Comparison of ENCODE assay signal across 8 mouse cellular contexts in genomic region chr15:80950055-80950454, GRCm38 (mm10). TPM values are rescaled to one million over a fixed set of nuclear protein-coding genes. Genes with fewer than 3 reads are reported as not detected.
A peak's percentile ranks its signal among the peaks of the same experiment; 100 is the strongest.
DNase-seq lines count a peak whose midpoint lies in the region; ATAC-seq and TF ChIP-seq lines count a peak whose summit lies in the region.

No protein-coding gene starts in this region.

- no peak for ATAC-seq in intestine, embryonic 15.5 days
- no peak for ATAC-seq in intestine, embryonic 16.5 days
- ATAC-seq in limb, embryonic 15.5 days (ENCODE audit: insufficient number of reproducible peaks, low FRiP score, low TSS enrichment, low read depth) = no peak

- H3K9ac ChIP-seq in intestine, embryonic 15.5 days = 0 out of 2 replicates have a peak overlapping the region, but pooled peaks have one; percentile 13
- no peak overlapping the region for H3K9ac ChIP-seq in intestine, embryonic 16.5 days (ENCODE audit: low read depth, low read length)
- H3K9ac ChIP-seq in limb, embryonic 15.5 days = 0 out of 2 replicates have a peak overlapping the region, but pooled peaks have one; percentile 11

- H3K4me3 ChIP-seq in intestine, embryonic 15.5 days (replicated peaks) = 0 out of 2 replicates have a peak overlapping the region, but pooled peaks have one; percentile 72
- no peak overlapping the region for H3K4me3 ChIP-seq in intestine, embryonic 16.5 days (ENCODE audit: low read length)
- H3K4me3 ChIP-seq in E14TG2a.4 (replicated peaks; ENCODE audit: low read length) = peak overlapping the region; percentile 97
- H3K4me3 ChIP-seq in limb, embryonic 15.5 days = 0 out of 2 replicates have a peak overlapping the region, but pooled peaks have one; percentile 89

- no peak for TF ChIP-seq CTCF in E14TG2a.4 (conservative IDR thresholded peaks at IDR 0.05; ENCODE audit: low read length)

- 81% methylated on average over 7 of the region's 7 CpGs for WGBS in intestine, embryonic 15.5 days
- WGBS in intestine, embryonic 16.5 days = 92% methylated on average over 7 of the region's 7 CpGs
- 92% methylated on average over 7 of the region's 7 CpGs for WGBS in limb, embryonic 15.5 days

- H3K9me3 ChIP-seq in intestine, embryonic 15.5 days = no peaks in the 10 kb centered on the region
- no peaks in the 10 kb centered on the region for H3K9me3 ChIP-seq in intestine, embryonic 16.5 days (ENCODE audit: control insufficient read depth, low read length)
- H3K9me3 ChIP-seq in E14TG2a.4 (ENCODE audit: low read length) = no peaks in the 10 kb centered on the region
- no peaks in the 10 kb centered on the region for H3K9me3 ChIP-seq in limb, embryonic 15.5 days

- peaks cover 23% of the 10 kb centered on the region for H3K36me3 ChIP-seq in intestine, embryonic 15.5 days
- H3K36me3 ChIP-seq in intestine, embryonic 16.5 days (ENCODE audit: control insufficient read depth, insufficient read depth, low read length) = peaks cover 18% of the 10 kb centered on the region
- peaks cover 47% of the 10 kb centered on the region for H3K36me3 ChIP-seq in E14TG2a.4 (ENCODE audit: insufficient read depth, low read length)
- H3K36me3 ChIP-seq in limb, embryonic 15.5 days = peaks cover 31% of the 10 kb centered on the region

- no peaks in the 10 kb centered on the region for H3K27me3 ChIP-seq in intestine, embryonic 15.5 days (replicated peaks)
- H3K27me3 ChIP-seq in intestine, embryonic 16.5 days (replicated peaks; ENCODE audit: control insufficient read depth, insufficient read depth, low read length) = no peaks in the 10 kb centered on the region
- H3K27me3 ChIP-seq in E14TG2a.4 (ENCODE audit: insufficient read depth, low read length) = no peaks in the 10 kb centered on the region
- H3K27me3 ChIP-seq in limb, embryonic 15.5 days = no peaks in the 10 kb centered on the region

- H3K4me2 ChIP-seq in intestine, embryonic 15.5 days (replicated peaks) = peak overlapping the region; percentile 83
- no peak overlapping the region for H3K4me2 ChIP-seq in intestine, embryonic 16.5 days (ENCODE audit: low read depth, low read length)
- peak overlapping the region; percentile 74; the same call in 1 of the 2 replicates for H3K4me2 ChIP-seq in limb, embryonic 15.5 days

- peak; percentile 65 for DNase-seq in brain, adult 2 months (ENCODE audit: low read depth, low spot score)
- no peak for DNase-seq in urinary bladder, postnatal 25 days (ENCODE audit: low spot score)
- DNase-seq in kidney, postnatal 25 days = no peak
- DNase-seq in gastrocnemius, adult 18-20 months (ENCODE audit: low spot score) = no peak

- H3K27ac ChIP-seq in intestine, embryonic 15.5 days = no peak overlapping the region
- no peak overlapping the region for H3K27ac ChIP-seq in intestine, embryonic 16.5 days (ENCODE audit: low read length)
- no peak overlapping the region for H3K27ac ChIP-seq in limb, embryonic 15.5 days

- H3K4me1 ChIP-seq in intestine, embryonic 15.5 days (replicated peaks) = peaks cover 10% of the 10 kb centered on the region
- H3K4me1 ChIP-seq in intestine, embryonic 16.5 days (ENCODE audit: control insufficient read depth, insufficient read depth, low read length) = peaks cover 9% of the 10 kb centered on the region
- peaks cover 62% of the 10 kb centered on the region for H3K4me1 ChIP-seq in E14TG2a.4 (replicated peaks; ENCODE audit: low read depth, low read length)
- H3K4me1 ChIP-seq in limb, embryonic 15.5 days = peaks cover 9% of the 10 kb centered on the region

RNA-seq across cellular contexts. Expression of gene Adsl, which starts 1.8 kb away (rescaled TPM):
- polyA plus RNA-seq in intestine, embryonic 15.5 days (2015; fragmentation: Nextera tagmentation; extraction: Ambion mirVana) = 156 and 173 TPM in 2 replicates
- 143 and 166 TPM in 2 replicates for polyA plus RNA-seq in intestine, embryonic 16.5 days (2015; fragmentation: Nextera tagmentation; extraction: Ambion mirVana)
- 140 and 141 TPM in 2 replicates for polyA plus RNA-seq in limb, embryonic 15.5 days (2015; fragmentation: Nextera tagmentation; extraction: Ambion mirVana)
- total RNA-seq in gastrocnemius, adult 18-20 months (2021) = 100 to 1,000 TPM; 159 to 170 TPM

RNA-seq across cellular contexts. Expression of gene Sgsm3, which starts 27.5 kb away (rescaled TPM):
- 27.6 and 29.2 TPM in 2 replicates for polyA plus RNA-seq in intestine, embryonic 15.5 days (2015; fragmentation: Nextera tagmentation; extraction: Ambion mirVana)
- 30.9 and 33.9 TPM in 2 replicates for polyA plus RNA-seq in intestine, embryonic 16.5 days (2015; fragmentation: Nextera tagmentation; extraction: Ambion mirVana)
- polyA plus RNA-seq in limb, embryonic 15.5 days (2015; fragmentation: Nextera tagmentation; extraction: Ambion mirVana) = 26.0 and 34.0 TPM in 2 replicates
- 10 to 100 TPM; 17.3 to 19.2 TPM for total RNA-seq in gastrocnemius, adult 18-20 months (2021)
